In genomic region chr3:56955098-56955798, GRCm38 (mm10) we compare ENCODE assay signal across 11 mouse cellular contexts.
A peak's percentile ranks its signal among the peaks of the same experiment; 100 is the strongest.
DNase-seq lines count a peak whose midpoint lies in the region; ATAC-seq lines count a peak whose summit lies in the region.
"Had no signal": no experiment of that assay in that cellular context is flagged by ENCODE, and none has a peak within 500 bp of the region (broad histone marks: within the 10 kb centered on the region; RNA-seq: fewer than 3 reads in every experiment).

No protein-coding gene starts in this region.

- H3K9ac ChIP-seq in hindbrain, embryonic 14.5 days = peak overlapping the region; percentile 35; the same call in 1 of the 2 replicates
- H3K9ac ChIP-seq: embryonic facial prominence, embryonic 15.5 days had no signal

- H3K4me1 ChIP-seq in hindbrain, embryonic 14.5 days (replicated peaks; ENCODE audit: control insufficient read depth, insufficient read depth, low read length) = peaks cover 24% of the 10 kb centered on the region
- H3K4me1 ChIP-seq: embryonic facial prominence, embryonic 15.5 days; heart, embryonic 10.5 days had no signal

- H3K4me2 ChIP-seq in hindbrain, embryonic 14.5 days (replicated peaks) = no peak overlapping the region
- H3K4me2 ChIP-seq: embryonic facial prominence, embryonic 15.5 days had no signal

- no peak overlapping the region for H3K4me3 ChIP-seq in hindbrain, embryonic 14.5 days (replicated peaks; ENCODE audit: low read length)
- H3K4me3 ChIP-seq: embryonic facial prominence, embryonic 15.5 days; heart, embryonic 10.5 days; myocyte had no signal

- H3K27ac ChIP-seq in hindbrain, embryonic 14.5 days = peak overlapping the region; percentile 77
- H3K27ac ChIP-seq: embryonic facial prominence, embryonic 15.5 days; heart, embryonic 10.5 days had no signal

- no peaks in the 10 kb centered on the region for H3K9me3 ChIP-seq in hindbrain, embryonic 14.5 days (ENCODE audit: control insufficient read depth, low read length)
- H3K9me3 ChIP-seq: embryonic facial prominence, embryonic 15.5 days; heart, embryonic 10.5 days had no signal

- peak; percentile 16 for DNase-seq in embryo, embryonic 10 days (ENCODE audit: low spot score)
- no peak for DNase-seq in embryo, embryonic 9.5 days (ENCODE audit: extremely low spot score)
- peak; percentile 39 for DNase-seq in hindbrain, embryonic 14.5 days (ENCODE audit: low spot score)
- DNase-seq in kidney, postnatal 36 days = peak; percentile 8 to 20
- DNase-seq in retina, embryonic 14.5 days (ENCODE audit: low spot score) = peak; percentile 59
- DNase-seq in layer of hippocampus, adult 11-12 months (ENCODE audit: low spot score) = no peak
- DNase-seq in B cell, adult 2 months = no peak
- DNase-seq in heart, adult 9 months (ENCODE audit: low spot score in 2 of 2) = no peak

- peak; percentile 82 for ATAC-seq in hindbrain, embryonic 14.5 days (ENCODE audit: low FRiP score)

- no peaks in the 10 kb centered on the region for H3K27me3 ChIP-seq in hindbrain, embryonic 14.5 days (ENCODE audit: control insufficient read depth, insufficient read depth, low read length)
- H3K27me3 ChIP-seq: embryonic facial prominence, embryonic 15.5 days had no signal

- 20% methylated on average over 7 of the region's 7 CpGs for WGBS in hindbrain, embryonic 14.5 days

- no peaks in the 10 kb centered on the region for H3K36me3 ChIP-seq in hindbrain, embryonic 14.5 days (replicated peaks; ENCODE audit: control insufficient read depth, insufficient read depth)
- H3K36me3 ChIP-seq: embryonic facial prominence, embryonic 15.5 days; heart, embryonic 10.5 days had no signal

Comparison
In these comparisons a context has a peak if more than half of its experiments do, and no peak if none do; other contexts are left out.
1. DNase-seq: peak in embryo, embryonic 10 days (single experiment), hindbrain, embryonic 14.5 days (single experiment), kidney, postnatal 36 days (2 of 2) and retina, embryonic 14.5 days (single experiment); none in embryo, embryonic 9.5 days (single experiment), layer of hippocampus, adult 11-12 months (single experiment), B cell, adult 2 months (0 of 2) and heart, adult 9 months (0 of 2).